7 mouse cellular contexts compared by ENCODE assay signal in genomic region chr3:30995283-30995898, GRCm38 (mm10). TPM values are rescaled to one million over a fixed set of nuclear protein-coding genes. Genes with fewer than 3 reads are reported as not detected.
A peak's percentile ranks its signal among the peaks of the same experiment; 100 is the strongest.
DNase-seq lines count a peak whose midpoint lies in the region; ATAC-seq lines count a peak whose summit lies in the region.

TSS of gene Prkci (plus strand) at chr3:30995747.

- no peaks in the 10 kb centered on the region for H3K9me3 ChIP-seq in embryonic facial prominence, embryonic 11.5 days (replicated peaks; ENCODE audit: control insufficient read depth, low read length)
- H3K9me3 ChIP-seq in limb, embryonic 10.5 days (replicated peaks), result no peaks in the 10 kb centered on the region
- no peaks in the 10 kb centered on the region for H3K9me3 ChIP-seq in midbrain, embryonic 13.5 days

- peak within 1 kb of the TSS; percentile 87 for H3K9ac ChIP-seq in embryonic facial prominence, embryonic 11.5 days (replicated peaks; ENCODE audit: low read length)
- H3K9ac ChIP-seq in midbrain, embryonic 13.5 days (replicated peaks), result peak within 1 kb of the TSS; percentile 87

- H3K36me3 ChIP-seq in embryonic facial prominence, embryonic 11.5 days (replicated peaks; ENCODE audit: control insufficient read depth, insufficient read depth, low read depth, low read length), result no peaks in the 10 kb centered on the region
- no peaks in the 10 kb centered on the region for H3K36me3 ChIP-seq in limb, embryonic 10.5 days
- H3K36me3 ChIP-seq in midbrain, embryonic 13.5 days, result no peaks in the 10 kb centered on the region

- H3K27me3 ChIP-seq in embryonic facial prominence, embryonic 11.5 days (ENCODE audit: control insufficient read depth, insufficient read depth, low read length), result no peaks in the 10 kb centered on the region
- no peaks in the 10 kb centered on the region for H3K27me3 ChIP-seq in limb, embryonic 10.5 days (ENCODE audit: low read depth, poor library complexity, severe bottlenecking)
- H3K27me3 ChIP-seq in midbrain, embryonic 13.5 days, result no peaks in the 10 kb centered on the region

- peak within 1 kb of the TSS; percentile 86 for H3K4me3 ChIP-seq in embryonic facial prominence, embryonic 11.5 days (ENCODE audit: low read depth, low read length)
- H3K4me3 ChIP-seq in limb, embryonic 10.5 days, result peak within 1 kb of the TSS; percentile 97
- H3K4me3 ChIP-seq in midbrain, embryonic 13.5 days (replicated peaks), result peak within 1 kb of the TSS; percentile 86

- 0% methylated on average over 43 of the region's 50 CpGs for WGBS in embryonic facial prominence, embryonic 11.5 days
- under 1% methylated on average over 50 of the region's 50 CpGs for WGBS in limb, embryonic 10.5 days
- under 1% methylated on average over 47 of the region's 50 CpGs for WGBS in midbrain, embryonic 13.5 days

- no peaks in the 10 kb centered on the region for H3K4me1 ChIP-seq in embryonic facial prominence, embryonic 11.5 days (ENCODE audit: control insufficient read depth, insufficient read depth, low read length)
- H3K4me1 ChIP-seq in limb, embryonic 10.5 days, result peaks cover 33% of the 10 kb centered on the region
- H3K4me1 ChIP-seq in midbrain, embryonic 13.5 days (replicated peaks), result peaks cover 17% of the 10 kb centered on the region

- peak within 1 kb of the TSS; percentile 47 for H3K27ac ChIP-seq in embryonic facial prominence, embryonic 11.5 days (replicated peaks; ENCODE audit: low read depth, low read length)
- H3K27ac ChIP-seq in limb, embryonic 10.5 days, result peak within 1 kb of the TSS; percentile 95
- H3K27ac ChIP-seq in midbrain, embryonic 13.5 days, result peak within 1 kb of the TSS; percentile 83

- H3K4me2 ChIP-seq in embryonic facial prominence, embryonic 11.5 days (ENCODE audit: low read depth, low read length), result peak within 1 kb of the TSS; percentile 66
- peak within 1 kb of the TSS; percentile 65 for H3K4me2 ChIP-seq in midbrain, embryonic 13.5 days (replicated peaks)

- ATAC-seq in embryonic facial prominence, embryonic 11.5 days (replicated peaks; ENCODE audit: insufficient number of reproducible peaks, low FRiP score, low TSS enrichment, low read depth), result peak; percentile 96
- peak; percentile 87 for ATAC-seq in granulocyte monocyte progenitor cell, adult 5-6 weeks (replicated peaks; ENCODE audit: poor library complexity, severe bottlenecking)
- ATAC-seq in midbrain, embryonic 13.5 days, result peak; percentile 98

- peak; percentile 97 for DNase-seq in adrenal gland, postnatal 14 days
- peak; percentile 98 for DNase-seq in embryonic facial prominence, embryonic 11.5 days (ENCODE audit: low spot score)
- DNase-seq in kidney, adult 11 months, result peak; percentile 91
- DNase-seq in limb, embryonic 10.5 days (ENCODE audit: low spot score), result peak; percentile 95
- DNase-seq in spleen, adult 12 weeks (ENCODE audit: low spot score), result peak; percentile 90

RNA-seq across cellular contexts. Expression of gene Prkci, which starts in this region (rescaled TPM):
- 50.4 and 53.0 TPM in 2 replicates for total RNA-seq in adrenal gland, postnatal 14 days (2021)
- polyA plus RNA-seq in embryonic facial prominence, embryonic 11.5 days (2014; fragmentation: Nextera tagmentation; extraction: Ambion mirVana), result 51.4 and 57.1 TPM in 2 replicates
- total RNA-seq in granulocyte monocyte progenitor cell, adult 5-6 weeks (2014; fragmentation: Nextera tagmentation), result 12.8 and 22.5 TPM in 2 replicates
- 16.0 and 19.6 TPM in 2 replicates for total RNA-seq in granulocyte monocyte progenitor cell, adult 5-6 weeks (2017)
- 33.8 and 37.7 TPM in 2 replicates for polyA plus RNA-seq in limb, embryonic 10.5 days (2016; fragmentation: Nextera tagmentation; extraction: Ambion mirVana)
- polyA plus RNA-seq in midbrain, embryonic 13.5 days (2015; fragmentation: Nextera tagmentation; extraction: Ambion mirVana), result 21.8 and 23.6 TPM in 2 replicates

Comparison
In these comparisons a context has a peak if more than half of its experiments do, and no peak if none do; other contexts are left out.
1. Peak in every context shown above with its lines: DNase-seq, ATAC-seq, H3K4me3 ChIP-seq and H3K27ac ChIP-seq.